Mouse (Mus musculus) intestine, postnatal 0 days (tissue): Measurements from ENCODE around the gene Osbp2. TPM values are rescaled to one million over a fixed set of nuclear protein-coding genes. Genes with fewer than 3 reads are reported as not detected.

Source experiments
- ATAC-seq: fragments of 200-750 bp; cut with Nextera tagmentation; 2 replicates; pipeline ENCODE4 v1.8.0; 2017; ENCODE audit warnings: mild to moderate bottlenecking, moderate TSS enrichment, moderate library complexity
- H3K27ac ChIP-seq: fragments of 300-500 bp; sonication (generic); 2 replicates; pipeline ENCODE4 v1.5.1; 2014; ENCODE audit warnings: mild to moderate bottlenecking, low read depth, low read length, moderate library complexity
- H3K27me3 ChIP-seq: fragments of 300-500 bp; sonication (generic); replicated peaks from 2 replicates; pipeline ENCODE4 v1.6.1; 2014; ENCODE audit warnings: low read length, mixed read lengths; ENCODE audit not compliant: control insufficient read depth, insufficient read depth
- H3K36me3 ChIP-seq: fragments of 300-500 bp; sonication (generic); 2 replicates; pipeline ENCODE4 v1.6.1; 2014; ENCODE audit warnings: mild to moderate bottlenecking, moderate library complexity; ENCODE audit not compliant: control insufficient read depth, insufficient read depth
- H3K4me1 ChIP-seq: fragments of 300-500 bp; sonication (generic); replicated peaks from 2 replicates; pipeline ENCODE4 v1.6.1; 2014; ENCODE audit warnings: antibody characterized with exemption, low read length, mixed read lengths; ENCODE audit not compliant: control insufficient read depth, insufficient read depth
- H3K4me2 ChIP-seq: fragments of 300-500 bp; sonication (generic); replicated peaks from 2 replicates; pipeline ENCODE4 v1.6.1; 2014; ENCODE audit warnings: low read depth, mild to moderate bottlenecking, moderate library complexity
- H3K4me3 ChIP-seq: fragments of 300-500 bp; sonication (generic); 2 replicates; pipeline ENCODE4 v1.5.1; 2014; ENCODE audit warnings: low read depth, low read length
- H3K9ac ChIP-seq: fragments of 300-500 bp; sonication (generic); 2 replicates; pipeline ENCODE4 v1.6.1; 2014; ENCODE audit warnings: mild to moderate bottlenecking, low read depth, low read length
- H3K9me3 ChIP-seq: fragments of 300-500 bp; sonication (generic); 2 replicates; pipeline ENCODE4 v1.6.1; 2016; ENCODE audit warnings: mixed run types; ENCODE audit not compliant: control insufficient read depth
- CTCF ChIP-seq: sonication (generic); IDR thresholded peaks from 2 replicates; pipeline ENCODE4 v1.5.1; 2016; ENCODE audit warnings: low read depth, mild to moderate bottlenecking, control low read depth, antibody characterized with exemption, moderate library complexity
- WGBS: fragments of 180-500 bp; shearing (Covaris S2); extraction: QIAGEN DNeasy Blood & Tissue Kit; methylation state at CpG from one replicate; pipeline ENCODE4 v1.1.7; 2014; 5-methylcytosine and 5-hydroxymethylcytosine counted together
- polyA plus RNA-seq: library from polyadenylated mRNA; unstranded; fragments of >200 nt; fragmentation: Nextera tagmentation; extraction: Ambion mirVana; gene quantifications from 2 replicates; pipeline ENCODE4 v1.2.1, GENCODE M21; 2015

Gene Osbp2
- polyA plus RNA-seq, 1 experiment from 2014 or later: 1.9 TPM

DNA sequence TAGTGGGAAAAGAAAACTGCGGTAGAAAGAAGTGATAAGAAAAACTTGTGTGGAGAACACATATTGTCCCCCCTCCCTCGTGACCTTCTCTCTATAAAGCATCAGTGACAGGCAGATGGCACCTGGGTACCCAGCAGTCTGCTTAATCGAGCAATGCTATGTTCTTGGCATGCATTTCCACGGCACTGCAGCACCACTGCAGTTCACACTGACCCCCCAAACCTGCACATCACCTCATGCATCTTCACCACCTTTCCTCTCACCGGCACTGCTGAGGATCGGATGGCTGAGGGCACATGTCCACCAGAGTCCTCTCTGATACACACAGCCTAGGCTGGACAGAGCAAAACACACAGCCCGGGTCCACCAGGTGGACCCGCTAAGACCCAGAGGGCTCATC is 90.6 kb downstream of the Osbp2 start:
- 79% methylated on average over 8 of the region's 8 CpGs for WGBS
- no peak for TF ChIP-seq CTCF

DNA sequence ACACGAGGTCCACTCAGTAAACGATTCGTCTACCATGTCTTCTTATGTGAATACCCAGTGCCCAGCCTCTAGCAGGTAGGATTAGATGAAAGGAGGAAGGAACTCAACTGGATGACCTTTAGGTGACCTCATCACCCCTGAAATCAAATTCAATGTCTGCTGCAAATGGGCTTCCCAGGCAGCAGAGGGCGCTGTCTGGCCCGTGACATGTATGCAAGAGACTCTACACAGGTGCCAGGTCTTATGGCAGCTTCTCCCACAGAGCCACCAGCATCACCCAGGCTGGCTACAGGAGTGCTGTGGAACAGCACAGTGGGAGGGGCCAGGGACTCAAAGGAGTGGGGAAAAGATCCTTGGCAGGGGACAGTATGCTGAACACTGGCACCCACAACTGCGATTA is 92.4 kb downstream of the Osbp2 start:
- Histone ChIP-seq H3K4me2 (no peak overlapping the region), H3K27ac (no peak overlapping the region), H3K27me3 (peaks cover 25% of the 10 kb centered on the region), H3K9ac (no peak overlapping the region), H3K9me3 (no peaks in the 10 kb centered on the region), H3K4me3 (no peak overlapping the region), H3K36me3 (no peaks in the 10 kb centered on the region), H3K4me1 (no peaks in the 10 kb centered on the region)
- no peak for ATAC-seq
- peak; percentile 56 for TF ChIP-seq CTCF
- 51% methylated on average over 6 of the region's 6 CpGs for WGBS

More for the DNA sequence above, 90.6 kb downstream of the Osbp2 start:
- Histone ChIP-seq H3K4me2 (no peak overlapping the region), H3K27me3 (peaks cover 28% of the 10 kb centered on the region), H3K9me3 (no peaks in the 10 kb centered on the region), H3K36me3 (no peaks in the 10 kb centered on the region), H3K9ac (no peak overlapping the region), H3K4me1 (no peaks in the 10 kb centered on the region), H3K4me3 (no peak overlapping the region), H3K27ac (no peak overlapping the region)
- no peak for ATAC-seq

DNA sequence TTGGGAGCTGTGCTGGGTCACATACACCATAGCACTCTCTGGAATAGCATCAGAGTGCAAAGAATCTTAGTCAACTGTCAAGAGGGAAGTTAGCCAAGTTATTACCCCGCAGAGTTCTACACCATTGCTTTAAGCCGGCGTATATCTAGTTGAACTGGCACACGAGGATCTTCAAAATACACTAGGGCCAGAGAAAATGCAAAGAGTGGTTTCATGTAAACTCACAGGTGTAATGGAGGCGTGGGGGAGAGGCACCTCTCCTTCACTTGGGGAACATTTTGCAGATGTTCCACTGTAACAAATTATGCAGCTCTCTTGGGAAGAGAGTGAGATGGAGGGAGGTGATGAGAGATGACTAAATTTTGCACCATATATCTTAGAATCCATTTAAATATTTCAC is 95.9 kb downstream of the Osbp2 start:
- no peak for ATAC-seq
- no peaks in the 10 kb centered on the region for H3K36me3 ChIP-seq
- H3K9me3 ChIP-seq: no peaks in the 10 kb centered on the region
- no peak overlapping the region for H3K4me3 ChIP-seq
- H3K9ac ChIP-seq: no peak overlapping the region
- H3K27ac ChIP-seq: no peak overlapping the region
- 84% methylated on average over 5 of the region's 5 CpGs for WGBS
- no peaks in the 10 kb centered on the region for H3K4me1 ChIP-seq
- H3K27me3 ChIP-seq: no peaks in the 10 kb centered on the region; the same call in 1 of the 2 replicates
- TF ChIP-seq CTCF: no peak
- H3K4me2 ChIP-seq: no peak overlapping the region

DNA sequence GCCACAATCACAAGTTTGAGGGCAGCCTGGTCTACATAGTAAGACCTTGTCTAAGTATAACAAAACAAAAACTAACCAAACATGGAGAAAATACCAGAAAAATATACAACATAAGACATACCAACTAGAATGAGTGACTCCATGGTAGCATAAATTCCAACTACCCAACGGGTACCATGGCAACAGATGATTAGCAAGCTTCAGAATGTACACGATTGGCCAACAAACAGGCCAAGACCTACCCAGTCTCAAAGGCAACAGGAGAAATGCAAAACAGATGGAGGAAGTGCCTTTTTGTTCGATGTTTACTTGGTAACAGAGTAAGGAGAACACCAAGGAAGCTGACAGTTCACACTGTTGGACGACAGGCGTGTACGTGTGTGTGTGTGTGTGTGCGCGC is 96.7 kb downstream of the Osbp2 start:
- no peak overlapping the region for H3K27ac ChIP-seq
- H3K4me2 ChIP-seq: no peak overlapping the region
- H3K4me1 ChIP-seq: no peaks in the 10 kb centered on the region
- H3K9me3 ChIP-seq: no peaks in the 10 kb centered on the region
- H3K27me3 ChIP-seq: peaks cover 7% of the 10 kb centered on the region
- WGBS: 83% methylated on average over 8 of the region's 8 CpGs
- no peak overlapping the region for H3K4me3 ChIP-seq
- no peaks in the 10 kb centered on the region for H3K36me3 ChIP-seq
- ATAC-seq: no peak
- no peak for TF ChIP-seq CTCF
- H3K9ac ChIP-seq: no peak overlapping the region

DNA sequence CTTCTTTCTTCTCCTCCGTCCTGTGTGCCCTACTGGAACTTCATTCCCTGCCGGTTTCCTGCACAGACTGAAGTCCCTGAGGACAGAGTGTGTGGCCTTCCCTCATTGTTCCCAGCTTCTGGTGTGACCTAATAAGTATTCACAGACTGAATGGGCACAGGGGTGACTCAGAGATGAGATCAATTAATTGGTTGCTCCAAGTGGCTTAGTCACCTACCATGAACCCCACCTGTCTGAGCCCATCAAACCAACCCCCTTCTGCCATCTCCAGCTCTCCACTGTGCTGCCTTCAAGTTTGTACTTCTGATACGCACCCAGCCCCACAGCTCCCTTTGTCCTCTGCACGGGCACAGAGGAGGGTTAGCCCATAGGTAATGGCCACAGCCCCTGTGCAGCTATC is 99.4 kb downstream of the Osbp2 start:
- WGBS: 74% methylated on average over 4 of the region's 4 CpGs
- no peak for ATAC-seq

DNA sequence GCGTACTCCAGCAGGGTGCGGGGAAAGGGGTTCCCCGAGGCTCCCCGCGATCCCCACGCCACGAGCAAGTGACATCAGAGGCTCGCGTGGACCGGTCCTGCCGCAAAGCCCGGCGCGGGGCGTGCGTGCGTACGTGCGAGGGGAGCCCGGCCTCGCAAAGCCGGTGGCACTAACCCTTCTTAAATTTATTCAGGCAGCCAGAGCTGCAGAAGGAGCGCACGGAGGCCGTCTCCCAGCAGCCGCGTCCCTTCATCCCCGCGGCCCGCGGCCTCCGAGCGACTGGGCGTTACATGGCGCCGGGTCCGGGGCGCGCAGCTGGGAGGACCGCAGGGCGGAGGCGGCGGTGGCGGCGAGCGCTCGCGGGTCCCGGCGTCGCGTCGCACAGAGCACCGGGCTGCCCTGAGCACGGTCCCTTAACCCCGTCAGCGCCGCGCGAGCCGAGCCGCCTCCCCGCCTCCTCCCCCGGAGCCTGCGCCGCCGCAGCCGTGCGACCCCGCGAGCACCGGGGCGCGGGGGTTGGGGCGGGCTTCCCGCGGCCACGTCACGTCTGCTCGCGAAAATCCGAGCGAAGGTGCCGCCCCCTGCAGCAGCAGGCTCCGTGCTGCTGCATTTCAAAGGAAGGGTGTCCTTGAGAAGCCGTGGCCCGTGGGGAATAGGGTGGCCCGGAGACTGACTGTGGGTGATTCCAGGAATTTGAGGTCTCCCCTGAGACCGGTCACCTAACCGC is 101.8 kb downstream of the Osbp2 start:
- TF ChIP-seq CTCF: no peak
- no peaks in the 10 kb centered on the region for H3K36me3 ChIP-seq
- H3K4me3 ChIP-seq: peak overlapping the region; percentile 49
- no peaks in the 10 kb centered on the region for H3K4me1 ChIP-seq
- H3K27ac ChIP-seq: no peak overlapping the region
- under 1% methylated on average over 88 of the region's 90 CpGs for WGBS
- no peak for ATAC-seq
- H3K9me3 ChIP-seq: no peaks in the 10 kb centered on the region
- 0 out of 2 replicates have a peak overlapping the region, but pooled peaks have one; percentile 22 for H3K9ac ChIP-seq
- peak overlapping the region; percentile 81 for H3K4me2 ChIP-seq
- H3K27me3 ChIP-seq: peaks cover 24% of the 10 kb centered on the region

More for the DNA sequence above, 99.4 kb downstream of the Osbp2 start:
- Histone ChIP-seq H3K9me3 (no peaks in the 10 kb centered on the region), H3K4me3 (no peak overlapping the region), H3K27me3 (peaks cover 24% of the 10 kb centered on the region), H3K36me3 (no peaks in the 10 kb centered on the region), H3K9ac (no peak overlapping the region), H3K4me1 (no peaks in the 10 kb centered on the region), H3K27ac (no peak overlapping the region), H3K4me2 (no peak overlapping the region)
- no peak for TF ChIP-seq CTCF
